Mouse (Mus musculus): Measurements from ENCODE around the gene Ip6k3.
A peak's percentile ranks its signal among the peaks of the same experiment; 100 is the strongest.

Gene Ip6k3

GRCm38 (mm10) chr17:27121266-27121665 lies 46.3 kb downstream of the Ip6k3 start:
- DNase-seq = peak; percentile 31

- peak; percentile 79 for DNase-seq
Measured at GRCm38 (mm10) chr17:27120561-27121024, 47.0 kb downstream of the Ip6k3 start.

DNA sequence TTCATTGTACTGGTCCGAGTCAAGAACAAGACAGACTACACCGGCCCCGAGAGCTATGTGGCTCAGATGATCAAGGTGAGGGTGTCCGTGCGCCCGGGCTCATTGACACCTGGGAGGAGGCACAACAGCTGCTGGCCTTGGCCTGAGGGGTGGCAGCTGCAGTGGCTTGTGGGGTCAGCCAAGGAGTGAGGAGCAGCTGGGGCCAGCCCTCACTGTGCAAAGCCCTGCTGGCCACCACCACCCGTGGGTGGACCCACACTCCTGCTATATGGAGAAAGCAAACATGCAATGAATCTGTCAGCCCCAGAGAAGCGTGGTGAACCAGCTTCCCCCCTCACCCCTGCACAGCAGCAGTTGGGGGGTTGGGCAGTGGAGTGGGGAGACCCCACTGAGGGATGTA lies 47.6 kb downstream of the Ip6k3 start:
- DNase-seq = no peak

- no peak for DNase-seq
Measured at GRCm38 (mm10) chr17:27119540-27119895, 48.1 kb downstream of the Ip6k3 start.

DNA sequence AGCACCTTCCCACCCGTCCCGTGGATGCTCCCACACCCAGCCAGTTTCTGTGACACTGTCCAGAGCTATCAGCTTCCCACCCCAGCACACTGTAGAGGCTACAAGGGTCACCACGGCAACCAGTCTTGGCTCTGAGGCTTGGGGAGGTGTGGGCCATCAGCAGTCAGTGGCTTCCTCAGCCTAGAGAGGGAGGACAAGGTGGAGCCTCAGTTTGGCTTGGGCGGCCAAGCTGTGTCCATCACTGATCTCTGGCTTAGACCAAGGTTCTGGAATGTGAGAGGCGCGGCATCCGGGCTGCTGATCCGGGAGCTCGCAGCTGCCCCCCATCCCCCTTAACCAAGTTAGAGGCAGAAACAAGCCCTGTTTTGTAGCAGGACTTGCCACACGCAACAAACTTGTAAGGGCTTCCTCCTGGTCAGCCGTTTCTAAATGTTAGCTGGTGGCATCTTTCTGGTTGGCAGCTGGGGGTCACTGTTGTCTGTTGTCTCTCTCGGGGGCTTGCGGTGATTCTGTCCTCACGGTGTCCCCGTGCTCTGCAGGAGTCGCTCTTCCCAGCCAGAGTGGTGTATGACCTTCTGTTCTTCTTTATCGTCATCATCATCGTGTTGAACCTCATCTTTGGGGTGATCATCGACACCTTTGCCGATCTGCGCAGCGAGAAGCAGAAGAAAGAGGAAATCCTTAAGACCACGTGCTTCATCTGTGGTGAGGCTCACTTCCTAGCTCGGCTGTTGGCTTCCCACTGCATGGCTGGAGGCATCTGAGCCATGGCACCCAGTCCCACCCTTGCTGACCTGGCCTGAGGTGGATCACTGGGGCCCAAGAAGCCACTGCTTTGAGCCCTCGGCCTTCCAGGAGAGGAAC lies 48.7 kb downstream of the Ip6k3 start:
- no peak for DNase-seq

- DNase-seq = no peak
Measured at GRCm38 (mm10) chr17:27110072-27110471, 57.5 kb downstream of the Ip6k3 start.

DNA sequence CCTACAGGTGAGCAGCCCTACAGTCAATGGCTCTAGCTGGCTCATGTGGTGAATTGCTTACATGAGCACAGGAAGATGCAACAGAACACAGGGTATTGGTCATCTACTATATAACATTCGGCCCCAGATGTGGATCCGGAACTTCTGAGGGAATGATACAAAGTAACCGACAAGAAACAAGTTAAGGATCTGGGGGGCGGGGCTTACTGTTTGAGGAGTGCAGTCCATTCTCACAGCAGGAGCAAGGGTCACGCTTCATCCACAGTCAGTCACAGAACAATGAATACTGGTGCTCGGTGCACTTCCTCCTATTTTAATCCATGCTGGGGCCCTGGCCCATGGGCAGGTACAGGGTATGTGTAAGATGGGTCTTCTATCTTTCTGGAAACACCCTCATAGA lies 59.7 kb downstream of the Ip6k3 start:
- DNase-seq = no peak

DNA sequence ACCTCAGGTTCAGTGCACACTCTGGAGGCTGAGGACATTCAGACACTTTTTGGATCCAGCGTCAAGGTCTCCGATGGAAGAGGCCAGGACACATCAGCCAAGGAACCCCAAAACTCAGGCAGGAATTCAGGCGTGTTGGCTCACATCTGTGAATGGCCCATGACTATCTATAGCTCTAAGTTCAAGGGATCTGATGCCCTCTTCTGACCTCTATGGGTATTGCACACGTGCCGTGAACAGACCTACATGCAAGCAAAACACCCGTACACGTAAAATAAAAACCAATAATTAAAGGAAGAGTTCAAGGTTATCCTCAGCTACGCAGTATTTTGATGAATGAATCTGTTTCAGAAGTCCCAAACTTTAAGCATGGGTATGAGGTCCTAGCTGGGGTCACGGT lies 60.9 kb downstream of the Ip6k3 start:
- no peak for DNase-seq

DNA sequence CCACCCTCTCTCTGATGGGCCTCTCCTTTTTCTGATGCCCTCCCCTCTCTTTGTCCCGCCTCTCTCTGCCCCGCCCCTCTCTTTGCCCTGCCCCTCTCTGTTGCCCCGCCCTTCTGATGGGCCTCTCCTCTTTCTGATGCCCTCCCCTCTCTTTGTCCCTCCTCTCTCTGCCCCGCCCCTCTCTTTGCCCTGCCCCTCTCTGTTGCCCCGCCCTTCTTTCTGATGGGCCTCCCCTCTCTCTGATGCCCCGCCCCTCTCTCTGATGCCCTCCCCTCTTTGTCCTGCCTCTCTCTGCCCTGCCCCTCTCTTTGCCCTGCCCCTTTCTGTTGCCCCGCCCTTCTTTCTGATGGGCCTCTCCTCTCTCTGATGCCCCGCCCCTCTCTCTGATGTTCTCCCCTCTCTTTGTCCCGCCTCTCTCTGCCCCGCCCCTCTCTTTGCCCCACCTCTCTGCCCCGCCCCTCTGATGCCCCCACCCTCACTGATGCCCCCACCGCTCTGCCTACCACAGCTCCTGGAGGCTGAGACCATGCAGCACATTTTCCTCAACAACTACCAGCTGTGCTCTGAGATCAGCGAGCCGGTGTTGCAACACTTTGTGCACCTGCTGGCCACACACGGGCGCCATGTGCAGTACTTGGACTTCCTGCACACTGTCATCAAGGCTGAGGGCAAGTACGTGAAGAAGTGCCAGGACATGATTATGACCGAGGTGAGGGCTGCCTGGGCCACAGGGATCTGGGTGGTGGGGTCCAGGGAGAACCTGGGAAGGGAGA lies 61.7 kb downstream of the Ip6k3 start:
- DNase-seq = no peak

DNA sequence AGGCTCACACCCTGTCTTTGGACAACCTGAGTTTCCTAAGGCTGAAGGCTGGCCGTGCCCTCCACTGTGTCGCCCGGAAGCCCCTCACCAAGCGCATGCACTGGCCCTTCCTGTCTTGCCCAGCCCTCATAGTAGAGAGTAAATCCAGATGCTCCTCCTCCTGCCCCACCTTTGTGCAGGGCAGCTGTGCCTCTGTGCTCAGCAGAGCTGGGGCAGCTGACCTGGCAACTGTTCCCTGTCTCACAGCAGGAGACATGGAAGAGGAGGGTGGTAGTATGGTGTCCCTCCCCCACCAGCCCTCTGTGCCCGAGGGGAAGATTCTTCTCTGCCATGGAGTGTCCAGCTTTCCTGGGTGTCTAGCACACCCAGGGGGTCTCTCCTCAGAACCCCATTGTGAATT lies 65.9 kb downstream of the Ip6k3 start:
- no peak for DNase-seq

DNA sequence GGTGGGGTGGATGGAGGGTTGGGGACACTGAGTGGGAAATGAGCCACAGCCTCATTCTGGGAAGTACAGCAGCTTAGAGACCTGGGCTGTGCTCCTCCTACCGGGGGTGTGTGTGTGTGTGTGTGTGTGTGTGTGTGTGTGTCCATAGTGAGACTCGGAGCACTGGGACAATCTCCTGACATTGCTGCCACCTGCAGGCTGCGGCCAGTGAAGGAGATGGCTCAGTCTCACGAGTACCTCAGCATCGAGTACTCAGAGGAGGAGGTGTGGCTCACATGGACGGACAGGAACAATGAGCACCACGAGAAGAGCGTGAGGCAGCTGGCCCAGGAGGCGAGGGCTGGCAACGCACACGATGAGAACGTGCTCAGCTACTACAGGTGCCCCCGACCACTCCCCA lies 71.9 kb downstream of the Ip6k3 start:
- peak; percentile 36 for DNase-seq
